Mouse (Mus musculus) embryonic facial prominence, embryonic 12.5 days (tissue): ENCODE measurements around the gene Neto2. TPM values are rescaled to one million over a fixed set of nuclear protein-coding genes. Genes with fewer than 3 reads are reported as not detected.
"Not testable (repeated sequence)": the region's sequence is repeated elsewhere in the genome, so short reads cannot be mapped to it uniquely, and the experiment has no call there.

Source experiments
- ATAC-seq: fragments of 200-750 bp; cut with Nextera tagmentation; 2 replicates; pipeline ENCODE4 v1.8.0; 2017; ENCODE audit not compliant: insufficient number of reproducible peaks, insufficient read depth, low FRiP score, low TSS enrichment
- H3K27ac ChIP-seq: fragments of 300-500 bp; sonication (generic); 2 replicates; pipeline ENCODE4 v1.5.1; 2016; ENCODE audit warnings: mild to moderate bottlenecking
- H3K27me3 ChIP-seq: fragments of 300-500 bp; sonication (generic); 2 replicates; pipeline ENCODE4 v1.6.1; 2016; ENCODE audit warnings: mild to moderate bottlenecking, moderate library complexity
- H3K36me3 ChIP-seq: fragments of 300-500 bp; sonication (generic); 2 replicates; pipeline ENCODE4 v1.6.1; 2016; ENCODE audit warnings: mild to moderate bottlenecking
- H3K4me1 ChIP-seq: fragments of 300-500 bp; sonication (generic); 2 replicates; pipeline ENCODE4 v1.6.1; 2016
- H3K4me2 ChIP-seq: fragments of 300-500 bp; sonication (generic); replicated peaks from 2 replicates; pipeline ENCODE4 v1.6.1; 2016; ENCODE audit warnings: mild to moderate bottlenecking, moderate library complexity
- H3K4me3 ChIP-seq: fragments of 300-500 bp; sonication (generic); 2 replicates; pipeline ENCODE4 v1.5.1; 2016; ENCODE audit warnings: mild to moderate bottlenecking
- H3K9ac ChIP-seq: fragments of 300-500 bp; sonication (generic); 2 replicates; pipeline ENCODE4 v1.6.1; 2016; ENCODE audit warnings: mild to moderate bottlenecking, moderate library complexity
- H3K9me3 ChIP-seq: fragments of 300-500 bp; sonication (generic); 2 replicates; pipeline ENCODE4 v1.6.1; 2016; ENCODE audit warnings: mild to moderate bottlenecking, moderate library complexity
- WGBS: fragments of 180-500 bp; shearing (Covaris S2); methylation state at CpG from one replicate; pipeline ENCODE4 v1.1.7; 2016; 5-methylcytosine and 5-hydroxymethylcytosine counted together
- polyA plus RNA-seq: library from polyadenylated mRNA; unstranded; fragments of >200 nt; fragmentation: Nextera tagmentation; extraction: Ambion mirVana; gene quantifications from 2 replicates; pipeline ENCODE4 v1.2.1, GENCODE M21; 2016

Gene Neto2
- polyA plus RNA-seq, 1 experiment from 2014 or later: 16.1 TPM

GRCm38 (mm10) chr8:85644921-85645665 is 55.6 kb downstream of the Neto2 start:
- Histone ChIP-seq H3K27ac (no peak overlapping the region), H3K4me3 (no peak overlapping the region), H3K9ac (no peak overlapping the region), H3K9me3 (no peaks in the 10 kb centered on the region), H3K4me1 (no peaks in the 10 kb centered on the region), H3K27me3 (no peaks in the 10 kb centered on the region), H3K4me2 (no peak overlapping the region), H3K36me3 (peaks cover 21% of the 10 kb centered on the region)
- 87% methylated on average over 4 of the region's 4 CpGs for whole genome bisulfite sequencing
- no peak for ATAC-seq

GRCm38 (mm10) chr8:85624450-85624849 is 76.3 kb downstream of the Neto2 start:
- WGBS: 90% methylated on average over 6 of the region's 6 CpGs
- no peak overlapping the region for H3K4me3 ChIP-seq
- H3K36me3 ChIP-seq: peaks cover 8% of the 10 kb centered on the region
- no peak overlapping the region for H3K9ac ChIP-seq
- no peaks in the 10 kb centered on the region for H3K4me1 ChIP-seq
- ATAC-seq: no peak
- no peak overlapping the region for H3K4me2 ChIP-seq
- no peaks in the 10 kb centered on the region for H3K9me3 ChIP-seq
- no peaks in the 10 kb centered on the region for H3K27me3 ChIP-seq
- H3K27ac ChIP-seq: no peak overlapping the region

- WGBS: 79% methylated on average over 5 of the region's 5 CpGs
- H3K9me3 ChIP-seq: no peaks in the 10 kb centered on the region
- ATAC-seq: no peak
Measured at GRCm38 (mm10) chr8:85623246-85623645, 77.5 kb downstream of the Neto2 start.

GRCm38 (mm10) chr8:85618789-85619188 is 81.9 kb downstream of the Neto2 start:
- Histone ChIP-seq H3K4me1 (no peaks in the 10 kb centered on the region), H3K9ac (no peak overlapping the region), H3K27ac (no peak overlapping the region), H3K9me3 (no peaks in the 10 kb centered on the region), H3K4me2 (no peak overlapping the region), H3K27me3 (no peaks in the 10 kb centered on the region), H3K36me3 (no peaks in the 10 kb centered on the region), H3K4me3 (no peak overlapping the region)
- ATAC-seq: no peak; the same call in 1 of the 2 replicates
- WGBS: 81% methylated on average over 3 of the region's 3 CpGs

More at GRCm38 (mm10) chr8:85623246-85623645, 77.5 kb downstream of the Neto2 start:
- Histone ChIP-seq H3K27me3 (no peaks in the 10 kb centered on the region), H3K4me3 (no peak overlapping the region), H3K4me2 (no peak overlapping the region), H3K4me1 (no peaks in the 10 kb centered on the region), H3K36me3 (no peaks in the 10 kb centered on the region), H3K9ac (no peak overlapping the region), H3K27ac (no peak overlapping the region)

- H3K27me3 ChIP-seq, H3K9ac ChIP-seq, H3K4me2 ChIP-seq, H3K9me3 ChIP-seq, H3K27ac ChIP-seq, H3K36me3 ChIP-seq, H3K4me3 ChIP-seq, H3K4me1 ChIP-seq, ATAC-seq: not testable (repeated sequence)
- 94% methylated on average over 3 of the region's 3 CpGs for WGBS
Measured at GRCm38 (mm10) chr8:85617125-85617524, 83.6 kb downstream of the Neto2 start.

GRCm38 (mm10) chr8:85608836-85609235 is 91.9 kb downstream of the Neto2 start:
- no peaks in the 10 kb centered on the region for H3K4me1 ChIP-seq
- H3K27ac ChIP-seq: no peak overlapping the region
- no peaks in the 10 kb centered on the region for H3K9me3 ChIP-seq
- H3K4me3 ChIP-seq: no peak overlapping the region
- no peak overlapping the region for H3K4me2 ChIP-seq
- H3K27me3 ChIP-seq: no peaks in the 10 kb centered on the region
- H3K36me3 ChIP-seq: no peaks in the 10 kb centered on the region
- 76% methylated on average over 2 of the region's 2 CpGs for WGBS
- H3K9ac ChIP-seq: no peak overlapping the region
- no peak for ATAC-seq

DNA sequence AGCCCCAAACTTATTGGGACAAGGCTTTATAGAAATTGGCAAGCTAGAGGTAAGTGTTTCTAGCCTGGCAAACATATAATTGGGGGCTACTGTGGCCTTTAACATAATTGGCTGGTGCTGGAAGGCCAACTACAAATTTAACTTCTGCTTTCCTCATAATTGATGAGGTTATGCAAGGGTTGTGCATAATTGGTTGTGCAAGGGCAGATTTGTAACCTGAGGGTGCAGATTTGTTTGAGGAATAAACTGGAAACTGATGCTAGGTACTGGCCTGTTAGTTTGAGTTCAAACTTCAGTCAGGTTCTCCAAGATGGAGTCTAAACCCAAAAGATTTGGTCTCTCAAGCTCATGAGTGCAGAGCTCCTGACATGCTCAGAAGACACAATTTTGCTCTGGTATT is 92.9 kb downstream of the Neto2 start:
- Histone ChIP-seq H3K4me3 (no peak overlapping the region), H3K4me2 (no peak overlapping the region), H3K36me3 (no peaks in the 10 kb centered on the region), H3K9me3 (no peaks in the 10 kb centered on the region), H3K27ac (no peak overlapping the region), H3K9ac (no peak overlapping the region), H3K27me3 (no peaks in the 10 kb centered on the region), H3K4me1 (no peaks in the 10 kb centered on the region)
- no peak for ATAC-seq

- H3K4me3 ChIP-seq: no peak overlapping the region
- no peak overlapping the region for H3K4me2 ChIP-seq
- H3K36me3 ChIP-seq: no peaks in the 10 kb centered on the region
- no peaks in the 10 kb centered on the region for H3K4me1 ChIP-seq
- no peak overlapping the region for H3K9ac ChIP-seq
- H3K27me3 ChIP-seq: no peaks in the 10 kb centered on the region
- H3K27ac ChIP-seq: no peak overlapping the region
- H3K9me3 ChIP-seq: no peaks in the 10 kb centered on the region
- ATAC-seq: no peak
- 77% methylated on average over 1 of the region's 1 CpGs for WGBS
Measured at GRCm38 (mm10) chr8:85606974-85607373, 93.8 kb downstream of the Neto2 start.

- Histone ChIP-seq H3K9me3 (no peaks in the 10 kb centered on the region), H3K27ac (no peak overlapping the region), H3K4me2 (no peak overlapping the region), H3K4me1 (no peaks in the 10 kb centered on the region), H3K27me3 (no peaks in the 10 kb centered on the region), H3K4me3 (no peak overlapping the region), H3K36me3 (no peaks in the 10 kb centered on the region), H3K9ac (no peak overlapping the region)
- no peak for ATAC-seq
- 82% methylated on average over 3 of the region's 3 CpGs for WGBS
Measured at GRCm38 (mm10) chr8:85606561-85606960, 94.2 kb downstream of the Neto2 start.

GRCm38 (mm10) chr8:85604201-85604600 is 96.5 kb downstream of the Neto2 start:
- H3K4me3 ChIP-seq: no peak overlapping the region
- H3K9ac ChIP-seq: no peak overlapping the region
- no peak for ATAC-seq
- H3K36me3 ChIP-seq: no peaks in the 10 kb centered on the region
- H3K4me1 ChIP-seq: no peaks in the 10 kb centered on the region
- no peak overlapping the region for H3K4me2 ChIP-seq
- H3K9me3 ChIP-seq: no peaks in the 10 kb centered on the region
- H3K27me3 ChIP-seq: no peaks in the 10 kb centered on the region
- no peak overlapping the region for H3K27ac ChIP-seq
- 78% methylated on average over 4 of the region's 4 CpGs for WGBS

DNA sequence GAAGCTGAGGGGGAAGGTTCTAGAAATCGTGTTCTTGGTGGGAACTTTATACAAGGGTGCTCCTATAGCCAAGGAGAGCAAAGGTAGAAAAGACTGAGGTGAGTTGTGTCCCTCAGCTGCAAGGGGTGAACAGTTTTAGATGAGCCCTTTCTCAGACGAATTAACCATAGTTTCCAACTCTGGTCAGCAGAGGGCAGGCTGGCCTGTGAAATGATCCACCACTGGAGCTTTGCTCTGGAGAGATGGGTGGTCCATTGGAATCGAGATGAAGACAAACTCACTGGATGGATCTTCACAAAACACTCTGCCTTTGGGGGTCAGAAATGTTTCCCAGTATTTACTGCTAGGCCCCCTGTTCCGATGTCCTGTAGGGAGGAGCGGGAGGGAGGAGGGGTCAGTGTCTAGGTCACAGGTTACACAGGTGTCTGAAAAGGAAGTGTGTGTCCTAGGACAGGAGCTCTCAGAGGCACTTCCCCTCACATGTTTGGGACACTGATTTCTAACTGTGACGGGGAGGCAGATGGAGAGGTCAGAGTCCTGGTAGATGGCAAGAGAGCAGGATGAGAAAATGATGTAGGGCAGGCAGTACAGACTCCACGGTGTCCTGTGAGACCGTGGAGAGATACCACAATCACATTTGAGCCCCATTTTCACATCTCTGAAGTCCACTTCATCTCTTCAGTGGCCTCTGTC is 97.4 kb downstream of the Neto2 start:
- H3K36me3 ChIP-seq: no peaks in the 10 kb centered on the region
- H3K4me3 ChIP-seq: no peak overlapping the region
- H3K27ac ChIP-seq: no peak overlapping the region
- H3K4me2 ChIP-seq: no peak overlapping the region
- ATAC-seq: no peak
- WGBS: 41% methylated on average over 8 of the region's 8 CpGs
- H3K4me1 ChIP-seq: no peaks in the 10 kb centered on the region
- no peak overlapping the region for H3K9ac ChIP-seq
- no peaks in the 10 kb centered on the region for H3K9me3 ChIP-seq
- no peaks in the 10 kb centered on the region for H3K27me3 ChIP-seq

GRCm38 (mm10) chr8:85602737-85603136 is 98.0 kb downstream of the Neto2 start:
- Histone ChIP-seq H3K4me2 (no peak overlapping the region), H3K36me3 (no peaks in the 10 kb centered on the region), H3K9me3 (no peaks in the 10 kb centered on the region), H3K4me1 (no peaks in the 10 kb centered on the region), H3K9ac (no peak overlapping the region), H3K27ac (no peak overlapping the region), H3K27me3 (no peaks in the 10 kb centered on the region), H3K4me3 (no peak overlapping the region)
- ATAC-seq: no peak
- WGBS: 77% methylated on average over 4 of the region's 4 CpGs
